In the genomic region with DNA sequence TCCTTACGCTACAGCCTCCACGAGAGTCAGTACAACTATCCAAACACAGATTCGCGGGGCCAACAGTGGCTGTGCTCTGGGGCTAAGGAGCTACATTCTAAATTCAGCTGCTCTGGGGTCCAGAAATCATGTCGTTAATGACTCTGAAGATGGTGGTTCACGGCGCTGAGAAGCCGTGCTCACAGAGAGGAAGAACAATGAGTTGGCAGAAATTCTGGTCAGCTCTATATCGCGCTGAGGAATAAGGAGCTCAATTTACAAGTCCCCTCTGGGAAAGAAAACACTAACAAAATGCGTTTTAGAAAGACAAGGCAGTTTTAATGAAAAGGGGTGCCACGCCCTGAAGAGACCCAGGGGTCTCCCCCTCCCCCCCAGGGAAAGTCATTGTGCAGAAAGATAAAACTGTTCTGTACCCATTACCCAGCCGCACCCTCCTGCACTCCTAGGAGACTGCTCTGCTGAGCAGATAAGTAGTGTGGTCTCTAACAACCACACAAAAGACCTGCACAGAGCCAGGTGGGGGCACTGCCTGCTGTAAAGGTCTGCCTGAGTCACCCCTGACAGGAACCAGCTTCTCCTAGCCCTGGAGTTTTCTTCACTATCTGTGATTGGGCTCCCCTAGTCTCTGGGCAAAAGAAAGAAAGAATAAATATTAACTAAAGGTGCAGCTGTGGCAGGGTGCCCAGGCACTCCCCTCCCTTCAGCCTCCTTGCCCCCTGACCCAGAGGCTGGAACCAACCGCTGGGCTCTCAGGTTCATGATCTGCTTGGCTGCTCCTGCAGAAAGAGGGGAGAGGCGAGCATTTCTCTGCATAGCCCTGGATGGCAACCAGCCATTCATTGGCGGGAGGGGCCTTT, we compare ENCODE assay signal across 8 mouse cellular contexts. TPM values are rescaled to one million over a fixed set of nuclear protein-coding genes. Genes with fewer than 3 reads are reported as not detected.
DNase-seq lines count a peak whose midpoint lies in the region; ATAC-seq and TF ChIP-seq lines count a peak whose summit lies in the region.

No protein-coding gene starts in this region.

- 54% methylated on average over 16 of the region's 16 CpGs for WGBS in midbrain, embryonic 12.5 days
- WGBS in midbrain, embryonic 15.5 days = 44% methylated on average over 16 of the region's 16 CpGs
- 44% methylated on average over 16 of the region's 16 CpGs for WGBS in hindbrain, embryonic 16.5 days
- WGBS in thymus, adult 2 months = 16% methylated on average over 16 of the region's 16 CpGs

- H3K27ac ChIP-seq in midbrain, embryonic 12.5 days (replicated peaks) = no peak overlapping the region
- no peak overlapping the region for H3K27ac ChIP-seq in midbrain, embryonic 15.5 days
- H3K27ac ChIP-seq in hindbrain, embryonic 16.5 days (ENCODE audit: low read depth, low read length) = no peak overlapping the region
- H3K27ac ChIP-seq in thymus, adult 2 months (ENCODE audit: control insufficient read depth, insufficient read depth, low read length) = peak overlapping the region; percentile 26; the same call in 1 of the 2 replicates

- no peaks in the 10 kb centered on the region for H3K36me3 ChIP-seq in midbrain, embryonic 12.5 days
- no peaks in the 10 kb centered on the region for H3K36me3 ChIP-seq in midbrain, embryonic 15.5 days (replicated peaks)
- H3K36me3 ChIP-seq in hindbrain, embryonic 16.5 days (ENCODE audit: control insufficient read depth, insufficient read depth, low read length) = no peaks in the 10 kb centered on the region
- H3K36me3 ChIP-seq in thymus, adult 2 months (ENCODE audit: control insufficient read depth, insufficient read depth, low read length) = no peaks in the 10 kb centered on the region

- DNase-seq in lung, adult 18-20 months = peak; percentile 76 to 87
- DNase-seq in thymus, adult 2 months = peak; percentile 38
- no peak for DNase-seq in Muller cell, postnatal 12 days (ENCODE audit: inconsistent ontology term)
- DNase-seq in adrenal gland, adult 8-10 months = no peak
- no peak for DNase-seq in right cerebral cortex, postnatal 14 days

- peaks cover 9% of the 10 kb centered on the region for H3K4me1 ChIP-seq in midbrain, embryonic 12.5 days
- H3K4me1 ChIP-seq in midbrain, embryonic 15.5 days = peaks cover 7% of the 10 kb centered on the region; the same call in 1 of the 2 replicates
- peaks cover 2% of the 10 kb centered on the region; the same call in 1 of the 2 replicates for H3K4me1 ChIP-seq in hindbrain, embryonic 16.5 days (ENCODE audit: control insufficient read depth, insufficient read depth, low read depth, low read length)
- peaks cover 43% of the 10 kb centered on the region for H3K4me1 ChIP-seq in thymus, adult 2 months (replicated peaks; ENCODE audit: control insufficient read depth, insufficient read depth, low read length)

- ATAC-seq in midbrain, embryonic 12.5 days (ENCODE audit: low FRiP score, low read depth) = no peak
- no peak for ATAC-seq in midbrain, embryonic 15.5 days (replicated peaks)
- peak; percentile 22; the same call in 1 of the 2 replicates for ATAC-seq in hindbrain, embryonic 16.5 days

- no peak for TF ChIP-seq POLR2A in thymus, adult 2 months (IDR thresholded peaks at IDR 0.05; ENCODE audit: control insufficient read depth, extremely low read depth, insufficient read depth, low read length, poor library complexity)

- no peak overlapping the region for H3K4me3 ChIP-seq in midbrain, embryonic 12.5 days
- no peak overlapping the region for H3K4me3 ChIP-seq in midbrain, embryonic 15.5 days
- no peak overlapping the region for H3K4me3 ChIP-seq in hindbrain, embryonic 16.5 days (ENCODE audit: low read length)
- peak overlapping the region; percentile 29 for H3K4me3 ChIP-seq in thymus, adult 2 months (ENCODE audit: control insufficient read depth, insufficient read depth, low read length)

- H3K4me2 ChIP-seq in midbrain, embryonic 12.5 days (replicated peaks) = no peak overlapping the region
- H3K4me2 ChIP-seq in midbrain, embryonic 15.5 days = no peak overlapping the region
- no peak overlapping the region for H3K4me2 ChIP-seq in hindbrain, embryonic 16.5 days (ENCODE audit: low read length)

- H3K9me3 ChIP-seq in midbrain, embryonic 12.5 days = no peaks in the 10 kb centered on the region
- no peaks in the 10 kb centered on the region for H3K9me3 ChIP-seq in midbrain, embryonic 15.5 days
- no peaks in the 10 kb centered on the region for H3K9me3 ChIP-seq in hindbrain, embryonic 16.5 days (ENCODE audit: control insufficient read depth, low read length)

- no peak for TF ChIP-seq CTCF in thymus, adult 2 months (IDR thresholded peaks at IDR 0.05; ENCODE audit: borderline replicate concordance, control insufficient read depth, extremely low read depth, insufficient read depth, low read length, poor library complexity)

- no peaks in the 10 kb centered on the region for H3K27me3 ChIP-seq in midbrain, embryonic 12.5 days
- H3K27me3 ChIP-seq in midbrain, embryonic 15.5 days (replicated peaks) = no peaks in the 10 kb centered on the region
- no peaks in the 10 kb centered on the region for H3K27me3 ChIP-seq in hindbrain, embryonic 16.5 days (replicated peaks; ENCODE audit: control insufficient read depth, insufficient read depth, low read length)
- H3K27me3 ChIP-seq in thymus, adult 2 months (ENCODE audit: control insufficient read depth, insufficient read depth, low read length) = no peaks in the 10 kb centered on the region

- H3K9ac ChIP-seq in midbrain, embryonic 12.5 days (replicated peaks) = 0 out of 2 replicates have a peak overlapping the region, but pooled peaks have one; percentile 21
- H3K9ac ChIP-seq in midbrain, embryonic 15.5 days = no peak overlapping the region
- H3K9ac ChIP-seq in hindbrain, embryonic 16.5 days (ENCODE audit: low read depth, low read length) = no peak overlapping the region

RNA-seq across cellular contexts. Expression of a gene that starts 26.0 kb away (rescaled TPM):
- 368 and 390 TPM in 2 replicates for polyA plus RNA-seq in midbrain, embryonic 12.5 days (2016; fragmentation: Nextera tagmentation; extraction: Ambion mirVana)
- polyA plus RNA-seq in midbrain, embryonic 15.5 days (2015; fragmentation: Nextera tagmentation; extraction: Ambion mirVana) = 589 and 592 TPM in 2 replicates
- polyA plus RNA-seq in hindbrain, embryonic 16.5 days (2015; fragmentation: Nextera tagmentation; extraction: Ambion mirVana) = 413 and 454 TPM in 2 replicates
- 0.24 and 0.30 TPM in 2 replicates for polyA plus RNA-seq in thymus, adult 2 months (2012; rRNA removed)
- 1 to 10 TPM; 6.1 to 9.9 (median 7.6) TPM for total RNA-seq in adrenal gland, adult 8-10 months (2022)

RNA-seq across cellular contexts. Expression of a gene that starts 26.5 kb away (rescaled TPM):
- polyA plus RNA-seq in midbrain, embryonic 12.5 days (2016; fragmentation: Nextera tagmentation; extraction: Ambion mirVana) = 79.8 and 84.8 TPM in 2 replicates
- 87.7 and 90.5 TPM in 2 replicates for polyA plus RNA-seq in midbrain, embryonic 15.5 days (2015; fragmentation: Nextera tagmentation; extraction: Ambion mirVana)
- polyA plus RNA-seq in hindbrain, embryonic 16.5 days (2015; fragmentation: Nextera tagmentation; extraction: Ambion mirVana) = 77.6 and 80.6 TPM in 2 replicates
- polyA plus RNA-seq in thymus, adult 2 months (2012; rRNA removed) = 32.8 and 32.9 TPM in 2 replicates
- 10 to 100 TPM; 44.2 to 83.0 (median 65.5) TPM for total RNA-seq in adrenal gland, adult 8-10 months (2022)

Comparison
In these comparisons a context has a peak if more than half of its experiments do, and no peak if none do; other contexts are left out.
1. DNase-seq: peak in lung, adult 18-20 months (2 of 2) and thymus, adult 2 months (single experiment); none in Muller cell, postnatal 12 days (single experiment), adrenal gland, adult 8-10 months (single experiment) and right cerebral cortex, postnatal 14 days (single experiment).
2. RNA of a gene that starts 26.0 kb away (polyA plus RNA-seq): 589 to 592 TPM in midbrain, embryonic 15.5 days, 413 to 454 TPM in hindbrain, embryonic 16.5 days and 368 to 390 TPM in midbrain, embryonic 12.5 days; 0.24 to 0.30 TPM in thymus, adult 2 months; every median in the first group is over 100 times any median in the second.